Mouse (Mus musculus) stomach, postnatal 0 days (tissue): Measurements from ENCODE around the gene Pdzd4. TPM values are rescaled to one million over a fixed set of nuclear protein-coding genes. Genes with fewer than 3 reads are reported as not detected.
A peak's percentile ranks its signal among the peaks of the same experiment; 100 is the strongest.

ENCODE experiments used
- ATAC-seq: fragments of 200-750 bp; cut with Nextera tagmentation; 2 replicates; pipeline ENCODE4 v1.8.0; 2017; ENCODE audit not compliant: low FRiP score, low TSS enrichment
- DNase-seq: peaks from one replicate; pipeline ENCODE4 v3.0.0-alpha.2; 2016; ENCODE audit warnings: low spot score
- H3K27ac ChIP-seq: fragments of 300-500 bp; sonication (generic); replicated peaks from 2 replicates; pipeline ENCODE4 v1.5.1; 2014; ENCODE audit warnings: mild to moderate bottlenecking, control low read depth
- H3K27me3 ChIP-seq: fragments of 300-500 bp; sonication (generic); 2 replicates; pipeline ENCODE4 v1.6.1; 2014; ENCODE audit warnings: low read length; ENCODE audit not compliant: control insufficient read depth, insufficient read depth
- H3K36me3 ChIP-seq: fragments of 300-500 bp; sonication (generic); 2 replicates; pipeline ENCODE4 v1.6.1; 2014; ENCODE audit warnings: low read length, mixed read lengths; ENCODE audit not compliant: control insufficient read depth, insufficient read depth
- H3K4me1 ChIP-seq: fragments of 300-500 bp; sonication (generic); replicated peaks from 2 replicates; pipeline ENCODE4 v1.6.1; 2014; ENCODE audit warnings: antibody characterized with exemption; ENCODE audit not compliant: control insufficient read depth, insufficient read depth
- H3K4me2 ChIP-seq: fragments of 300-500 bp; sonication (generic); replicated peaks from 2 replicates; pipeline ENCODE4 v1.6.1; 2014; ENCODE audit warnings: low read depth, mild to moderate bottlenecking, control low read depth, moderate library complexity
- H3K4me3 ChIP-seq: fragments of 300-500 bp; sonication (generic); 2 replicates; pipeline ENCODE4 v1.5.1; 2014; ENCODE audit warnings: low read depth, low read length, control low read depth
- H3K9ac ChIP-seq: fragments of 300-500 bp; sonication (generic); 2 replicates; pipeline ENCODE4 v1.6.1; 2014; ENCODE audit warnings: mild to moderate bottlenecking, low read length, control low read depth, mixed read lengths
- H3K9me3 ChIP-seq: fragments of 300-500 bp; sonication (generic); 2 replicates; pipeline ENCODE4 v1.6.1; 2016; ENCODE audit warnings: low read length; ENCODE audit not compliant: control insufficient read depth
- CTCF ChIP-seq: IDR thresholded peaks from 2 replicates; pipeline ENCODE4 v1.5.1; 2016; ENCODE audit warnings: antibody characterized with exemption, low read depth, mild to moderate bottlenecking, moderate library complexity
- EP300 ChIP-seq: optimal IDR thresholded peaks from 2 replicates; pipeline ENCODE3; 2016; ENCODE audit warnings: antibody characterized with exemption
- WGBS: fragments of 180-500 bp; shearing (Covaris S2); extraction: QIAGEN DNeasy Blood & Tissue Kit; methylation state at CpG from one replicate; pipeline ENCODE4 v1.1.7; 2014; 5-methylcytosine and 5-hydroxymethylcytosine counted together
- polyA plus RNA-seq: library from polyadenylated mRNA; unstranded; fragments of >200 nt; fragmentation: Nextera tagmentation; extraction: Ambion mirVana; gene quantifications from 2 replicates; pipeline ENCODE4 v1.2.1, GENCODE M21; 2015

The Pdzd4 gene
- polyA plus RNA-seq: 0.27 and 0.38 TPM in 2 replicates

DNA sequence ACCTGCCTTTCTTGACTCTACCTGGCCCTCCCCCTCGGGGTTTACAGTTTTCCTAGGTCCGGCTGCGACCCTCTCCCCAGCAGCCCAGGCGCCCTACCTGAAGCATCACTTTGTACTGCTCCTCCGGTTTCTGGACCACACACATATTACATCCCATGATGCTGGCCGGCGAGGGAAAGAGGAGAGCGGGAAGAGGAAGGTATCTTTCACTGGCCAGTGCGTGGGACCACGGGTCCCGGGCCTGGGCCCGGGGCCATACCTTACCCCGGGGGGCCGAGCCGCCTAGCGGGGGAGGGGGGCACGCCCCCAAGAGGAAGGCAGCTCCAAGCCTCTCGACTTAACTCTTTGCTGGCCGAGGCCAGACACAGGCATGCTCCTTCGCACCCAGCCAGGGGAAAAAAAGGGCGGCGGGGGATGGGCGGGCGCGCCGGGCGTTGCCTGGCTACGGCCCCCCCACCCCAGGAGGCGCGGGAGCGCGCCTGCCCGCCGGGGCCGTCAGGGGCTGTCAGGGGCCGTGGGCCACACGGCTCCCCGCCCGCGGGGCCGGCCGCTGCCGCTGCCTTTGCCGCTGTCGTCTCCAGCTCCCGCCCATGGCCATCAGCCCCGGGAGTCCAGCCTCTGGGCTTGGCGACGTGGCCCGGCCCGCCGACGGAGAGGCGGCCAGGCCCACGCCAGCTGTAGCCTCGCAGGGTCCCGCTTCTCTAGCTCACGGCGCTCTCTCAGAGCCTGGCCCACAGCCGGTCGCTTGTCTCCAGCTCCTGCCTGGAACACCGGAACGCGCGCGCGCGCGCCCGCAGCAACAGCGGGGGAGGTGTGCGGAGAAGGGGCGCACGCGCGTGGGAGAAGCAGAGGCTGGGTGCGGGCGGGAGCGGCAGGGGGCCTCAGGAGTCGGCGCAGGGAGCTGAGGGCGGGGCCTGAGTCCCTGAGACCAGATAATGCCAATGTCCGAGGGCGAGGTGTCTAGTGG lies at the start of gene Pdzd4:
Gene Pdzd4 (minus strand): TSS at position 785 of the 967 bp plus-strand sequence.
- Histone ChIP-seq H3K27ac (peak within 1 kb of the TSS; percentile 30; the same call in 1 of the 2 replicates), H3K4me3 (peak within 1 kb of the TSS; percentile 57), H3K9ac (peak within 1 kb of the TSS; percentile 66), H3K27me3 (no peaks in the 10 kb centered on the region), H3K4me2 (peak within 1 kb of the TSS; percentile 71), H3K4me1 (no peaks in the 10 kb centered on the region), H3K9me3 (no peaks in the 10 kb centered on the region), H3K36me3 (no peaks in the 10 kb centered on the region)
- no peak for TF ChIP-seq CTCF
- TF ChIP-seq EP300: no peak
- whole genome bisulfite sequencing: 16% methylated on average over 40 of the region's 84 CpGs
- DNase-seq (peak; percentile 59), ATAC-seq (peak; percentile 77)

DNA sequence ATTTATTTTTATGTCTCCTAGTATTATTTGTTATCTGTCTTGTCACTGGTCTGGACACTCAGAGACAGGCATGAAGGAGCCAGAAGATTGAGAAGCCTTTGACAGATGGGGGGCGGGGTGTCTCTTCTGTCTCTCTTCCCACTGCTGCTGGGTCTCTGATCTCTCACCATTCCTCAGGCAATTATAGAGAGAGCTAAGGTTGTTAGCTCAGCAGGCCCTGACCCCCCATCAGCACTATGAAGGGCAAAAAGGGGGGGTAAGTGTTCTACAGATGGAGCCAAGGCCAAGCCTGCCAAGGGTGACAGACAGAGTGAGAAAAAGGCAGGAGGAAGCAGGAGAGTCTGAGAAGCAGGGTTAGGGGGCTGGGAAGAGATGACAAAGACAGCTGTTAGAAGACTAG lies 47.2 kb upstream of the Pdzd4 start:
- WGBS: 45% methylated on average over 1 of the region's 1 CpGs
- Histone ChIP-seq H3K4me3 (no peak overlapping the region), H3K9ac (no peak overlapping the region), H3K27ac (no peak overlapping the region), H3K9me3 (no peaks in the 10 kb centered on the region), H3K4me1 (no peaks in the 10 kb centered on the region), H3K36me3 (no peaks in the 10 kb centered on the region), H3K4me2 (no peak overlapping the region), H3K27me3 (no peaks in the 10 kb centered on the region)
- ATAC-seq (no peak), DNase-seq (no peak)
- TF ChIP-seq CTCF: no peak
- no peak for TF ChIP-seq EP300

DNA sequence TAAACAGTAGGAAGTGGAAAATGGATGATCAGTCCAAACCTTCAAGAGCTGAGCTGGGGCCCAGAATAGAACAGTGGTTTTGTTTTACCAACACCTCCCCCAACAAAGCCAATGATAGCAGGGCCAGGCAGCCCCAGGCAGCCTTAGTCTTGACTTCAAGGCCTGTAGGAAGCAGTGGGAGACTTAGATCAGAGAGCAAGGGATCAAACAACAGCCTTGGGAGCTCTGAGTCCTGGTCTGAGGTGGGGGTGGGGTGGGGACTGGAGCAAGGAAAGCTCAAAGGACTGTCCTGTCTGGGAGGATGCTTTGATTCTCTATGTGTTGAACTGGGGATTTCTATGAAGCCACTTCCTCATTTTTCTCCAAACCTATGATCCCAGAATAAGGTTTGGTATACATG lies 46.7 kb upstream of the Pdzd4 start:
- H3K4me3 ChIP-seq: no peak overlapping the region
- TF ChIP-seq CTCF: no peak
- TF ChIP-seq EP300: no peak
- H3K27ac ChIP-seq: no peak overlapping the region
- H3K4me1 ChIP-seq: no peaks in the 10 kb centered on the region
- DNase-seq: no peak
- H3K27me3 ChIP-seq: no peaks in the 10 kb centered on the region
- no peak for ATAC-seq
- H3K4me2 ChIP-seq: no peak overlapping the region
- H3K36me3 ChIP-seq: no peaks in the 10 kb centered on the region
- H3K9me3 ChIP-seq: no peaks in the 10 kb centered on the region
- H3K9ac ChIP-seq: no peak overlapping the region

DNA sequence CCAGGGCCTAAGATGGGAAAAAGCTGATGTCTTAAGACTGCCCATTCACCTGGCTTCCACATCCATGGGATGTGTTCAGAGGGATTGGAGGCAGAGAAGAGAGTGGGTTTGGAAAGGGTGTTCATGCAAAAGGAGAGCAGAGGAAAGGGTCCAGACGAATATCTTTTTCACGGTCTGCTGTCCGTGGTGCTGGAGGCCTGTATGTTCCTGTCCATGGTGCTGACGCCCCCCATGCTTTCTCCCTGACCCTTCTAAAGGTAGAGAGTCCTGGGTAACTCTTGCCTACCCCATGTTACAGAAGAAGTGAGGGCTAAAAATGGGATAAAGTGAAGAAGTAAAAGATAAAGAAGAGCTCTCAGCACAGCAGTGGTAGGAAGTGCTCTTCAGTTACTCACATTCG lies 44.6 kb upstream of the Pdzd4 start:
- Histone ChIP-seq H3K27me3 (no peaks in the 10 kb centered on the region), H3K9me3 (no peaks in the 10 kb centered on the region), H3K4me1 (no peaks in the 10 kb centered on the region), H3K4me3 (no peak overlapping the region), H3K36me3 (no peaks in the 10 kb centered on the region), H3K27ac (no peak overlapping the region), H3K9ac (no peak overlapping the region), H3K4me2 (no peak overlapping the region)
- ATAC-seq (no peak), DNase-seq (peak; percentile 17)
- WGBS: 9% methylated on average over 5 of the region's 5 CpGs
- no peak for TF ChIP-seq CTCF
- no peak for TF ChIP-seq EP300

DNA sequence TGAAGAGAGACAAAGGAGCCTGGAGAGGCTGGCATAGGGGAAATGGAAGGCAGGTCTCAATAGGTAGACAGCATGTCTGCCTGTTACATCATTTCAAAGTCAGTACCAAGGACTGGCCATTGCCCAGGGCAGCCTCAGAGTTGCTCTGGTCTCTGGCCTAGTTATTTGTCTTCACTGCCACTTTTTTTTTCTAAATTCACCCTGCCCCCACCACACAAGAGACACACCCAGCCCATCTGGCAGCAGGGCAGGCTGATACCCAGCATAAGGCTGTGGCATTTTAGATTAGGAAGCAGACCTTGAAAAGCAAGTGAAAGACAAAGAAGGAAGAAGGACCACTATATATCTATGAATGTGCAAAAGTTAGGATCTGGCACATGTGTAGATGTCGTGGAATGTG lies 43.1 kb upstream of the Pdzd4 start:
- TF ChIP-seq EP300 (no peak), CTCF (no peak)
- WGBS: 61% methylated on average over 1 of the region's 1 CpGs
- no peak for DNase-seq
- H3K36me3 ChIP-seq: no peaks in the 10 kb centered on the region
- no peak overlapping the region for H3K27ac ChIP-seq
- no peak overlapping the region for H3K4me3 ChIP-seq
- H3K9ac ChIP-seq: no peak overlapping the region
- no peaks in the 10 kb centered on the region for H3K9me3 ChIP-seq
- ATAC-seq: no peak
- no peaks in the 10 kb centered on the region for H3K4me1 ChIP-seq
- H3K4me2 ChIP-seq: no peak overlapping the region
- no peaks in the 10 kb centered on the region for H3K27me3 ChIP-seq

DNA sequence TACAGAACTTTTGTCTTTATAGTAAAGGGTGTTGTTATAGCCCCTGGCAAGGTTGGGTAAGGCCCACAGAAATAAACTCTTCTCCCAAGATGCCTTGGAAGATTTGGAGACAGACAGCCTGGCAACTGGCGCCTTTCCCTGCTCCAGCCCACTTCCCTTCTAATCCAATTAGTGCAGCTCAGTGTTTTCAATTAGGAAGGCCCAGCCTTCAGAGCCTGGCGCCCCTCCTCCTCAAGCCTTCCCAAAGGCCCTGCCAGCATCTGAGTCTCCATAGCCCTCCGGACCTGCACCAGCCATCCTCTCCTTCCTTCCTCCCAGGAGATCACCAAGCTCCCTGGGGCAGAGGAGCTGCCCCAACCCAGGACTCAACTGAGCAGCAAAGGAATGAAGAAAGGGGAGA lies 42.5 kb upstream of the Pdzd4 start:
- H3K36me3 ChIP-seq: no peaks in the 10 kb centered on the region
- 25% methylated on average over 3 of the region's 3 CpGs for WGBS
- H3K4me1 ChIP-seq: no peaks in the 10 kb centered on the region
- H3K9ac ChIP-seq: no peak overlapping the region
- H3K4me3 ChIP-seq: no peak overlapping the region
- ATAC-seq (no peak), DNase-seq (no peak)
- TF ChIP-seq EP300 (no peak), CTCF (no peak)
- H3K27me3 ChIP-seq: no peaks in the 10 kb centered on the region
- no peaks in the 10 kb centered on the region for H3K9me3 ChIP-seq
- no peak overlapping the region for H3K27ac ChIP-seq
- no peak overlapping the region for H3K4me2 ChIP-seq
